Mouse (Mus musculus) liver, embryonic 11.5 days (tissue): ENCODE data around the gene Hexb. TPM values are rescaled to one million over a fixed set of nuclear protein-coding genes. Genes with fewer than 3 reads are reported as not detected.

ENCODE experiments used
- ATAC-seq: fragments of 200-750 bp; cut with Nextera tagmentation; replicated peaks from 2 replicates; pipeline ENCODE4 v1.8.0; 2017; ENCODE audit warnings: moderate number of reproducible peaks, mild to moderate bottlenecking, moderate TSS enrichment, moderate library complexity; ENCODE audit not compliant: low FRiP score
- DNase-seq: peaks from one replicate; pipeline ENCODE4 v3.0.0-alpha.2; 2017; ENCODE audit warnings: low spot score
- H3K27ac ChIP-seq: fragments of 300-500 bp; sonication (generic); 2 replicates; pipeline ENCODE4 v1.5.1; 2014; ENCODE audit warnings: mild to moderate bottlenecking, low read depth, low read length, control low read depth
- H3K27me3 ChIP-seq: fragments of 300-500 bp; sonication (generic); replicated peaks from 2 replicates; pipeline ENCODE4 v1.6.1; 2014; ENCODE audit warnings: low read length, mixed read lengths; ENCODE audit not compliant: control insufficient read depth, insufficient read depth
- H3K36me3 ChIP-seq: fragments of 300-500 bp; sonication (generic); 2 replicates; pipeline ENCODE4 v1.6.1; 2014; ENCODE audit warnings: mild to moderate bottlenecking, low read length, moderate library complexity, mixed read lengths; ENCODE audit not compliant: control insufficient read depth, insufficient read depth
- H3K4me1 ChIP-seq: fragments of 300-500 bp; sonication (generic); replicated peaks from 2 replicates; pipeline ENCODE4 v1.6.1; 2014; ENCODE audit warnings: low read length, mixed read lengths; ENCODE audit not compliant: control insufficient read depth, insufficient read depth
- H3K4me2 ChIP-seq: fragments of 300-500 bp; sonication (generic); 2 replicates; pipeline ENCODE4 v1.6.1; 2014; ENCODE audit warnings: mild to moderate bottlenecking, control low read depth, moderate library complexity
- H3K4me3 ChIP-seq: fragments of 300-500 bp; sonication (generic); 2 replicates; pipeline ENCODE4 v1.5.1; 2014; ENCODE audit warnings: low read depth, low read length, control low read depth
- H3K9ac ChIP-seq: fragments of 300-500 bp; sonication (generic); 2 replicates; pipeline ENCODE4 v1.6.1; 2014; ENCODE audit warnings: low read depth, low read length, control low read depth
- H3K9me3 ChIP-seq: fragments of 300-500 bp; sonication (generic); 2 replicates; pipeline ENCODE4 v1.6.1; 2016; ENCODE audit warnings: low read length, inconsistent platforms, mixed read lengths; ENCODE audit not compliant: control insufficient read depth
- WGBS: fragments of 180-500 bp; shearing (Covaris S2); extraction: QIAGEN DNeasy Blood & Tissue Kit; methylation state at CpG from one replicate; pipeline ENCODE4 v1.1.7; 2014; 5-methylcytosine and 5-hydroxymethylcytosine counted together
- polyA plus RNA-seq: library from polyadenylated mRNA; unstranded; fragments of >200 nt; fragmentation: Nextera tagmentation; extraction: Ambion mirVana; gene quantifications from 2 replicates; pipeline ENCODE4 v1.2.1, GENCODE M21; 2014

The Hexb gene
- polyA plus RNA-seq, 1 experiment from 2014 or later, result 21.8 TPM

DNA sequence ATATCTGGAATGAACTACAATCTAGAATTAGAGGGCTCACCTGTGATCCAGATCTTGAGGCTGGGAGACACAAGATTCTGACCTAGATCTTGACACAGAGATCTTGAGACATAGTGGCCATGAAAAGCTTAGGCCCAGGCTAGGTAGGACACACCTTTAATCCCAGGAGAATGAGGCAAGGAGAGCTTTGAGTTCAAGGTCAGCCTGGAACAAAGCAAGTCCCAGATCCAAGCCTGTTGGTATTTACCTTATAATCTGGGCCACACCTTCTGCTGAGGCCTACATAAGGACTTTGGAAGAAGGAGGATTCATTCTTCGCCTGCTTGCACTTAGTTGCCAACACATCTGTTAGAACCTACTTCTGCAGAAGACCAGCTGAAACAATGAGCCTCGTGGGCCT, 966 bp upstream of the Hexb start:
- ATAC-seq, result no peak
- Histone ChIP-seq H3K4me2 (no peak overlapping the region), H3K9ac (no peak overlapping the region), H3K9me3 (no peaks in the 10 kb centered on the region), H3K4me1 (0 out of 2 replicates have a peak, but pooled peaks cover 3% of the 10 kb centered on the region), H3K27me3 (no peaks in the 10 kb centered on the region), H3K36me3 (no peaks in the 10 kb centered on the region), H3K27ac (no peak overlapping the region), H3K4me3 (no peak overlapping the region)
- DNase-seq, result no peak
- 71% methylated on average over 2 of the region's 2 CpGs for WGBS

DNA sequence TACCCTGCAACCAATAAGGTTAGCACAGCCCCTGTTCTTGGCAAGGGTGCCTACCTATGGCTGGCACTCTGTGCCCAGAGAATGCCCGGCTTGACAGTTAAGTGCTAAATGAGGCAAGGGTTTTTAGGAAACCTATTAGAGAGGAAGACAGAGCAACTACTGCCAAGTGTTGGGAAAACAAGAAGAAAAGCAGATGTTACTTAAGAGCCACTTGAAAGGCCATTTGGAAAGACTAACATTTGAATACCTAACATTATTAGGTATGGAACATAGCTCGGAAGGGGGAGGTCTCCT, 1.3 kb downstream of the Hexb start:
- no peak for ATAC-seq
- 0 out of 2 replicates have a peak, but pooled peaks cover 3% of the 10 kb centered on the region for H3K4me1 ChIP-seq
- no peak overlapping the region for H3K4me2 ChIP-seq
- 96% methylated on average over 2 of the region's 2 CpGs for WGBS
- H3K27ac ChIP-seq, result no peak overlapping the region
- no peak for DNase-seq
- H3K4me3 ChIP-seq, result no peak overlapping the region
- H3K9ac ChIP-seq, result no peak overlapping the region
- no peaks in the 10 kb centered on the region for H3K36me3 ChIP-seq
- H3K9me3 ChIP-seq, result no peaks in the 10 kb centered on the region
- no peaks in the 10 kb centered on the region for H3K27me3 ChIP-seq

DNA sequence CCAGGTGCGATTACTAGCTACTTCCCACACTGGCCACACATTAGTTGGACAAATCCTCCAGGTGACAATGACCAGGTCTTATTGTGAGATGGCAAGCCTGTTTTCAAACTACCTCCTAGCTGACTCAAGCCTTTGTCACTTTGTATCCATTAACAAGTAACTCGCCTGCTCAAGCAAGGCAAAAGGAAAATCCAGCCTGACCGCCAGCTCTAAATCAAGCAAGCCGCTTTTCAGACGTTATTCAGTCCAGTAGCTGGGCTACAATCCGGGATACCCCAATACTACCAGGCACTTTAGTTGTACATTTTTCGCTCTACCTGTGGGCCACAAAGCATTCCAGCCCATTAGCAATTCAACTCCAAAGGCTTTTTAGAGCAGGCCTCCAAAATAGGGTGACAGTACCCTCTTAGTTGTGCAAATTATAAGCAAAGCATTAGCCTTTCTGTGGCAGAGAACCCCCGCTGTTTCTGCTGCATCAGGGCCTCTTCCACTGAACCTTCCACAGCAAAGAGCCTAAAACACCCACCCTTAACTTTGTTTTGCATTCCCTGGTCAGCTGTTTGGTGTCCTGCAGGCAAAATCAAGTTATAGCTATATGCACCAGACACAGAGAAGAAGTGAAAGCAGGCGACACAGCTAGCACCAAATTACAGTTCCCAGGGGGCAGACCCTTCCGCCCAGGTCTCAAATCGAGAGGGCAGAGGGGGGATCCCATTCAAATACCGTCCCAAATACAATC, 1.8 kb downstream of the Hexb start:
- H3K4me3 ChIP-seq, result no peak overlapping the region
- H3K9me3 ChIP-seq, result no peaks in the 10 kb centered on the region
- WGBS, result 75% methylated on average over 12 of the region's 12 CpGs
- H3K4me1 ChIP-seq, result 0 out of 2 replicates have a peak, but pooled peaks cover 3% of the 10 kb centered on the region
- DNase-seq (no peak), ATAC-seq (no peak)
- H3K4me2 ChIP-seq, result no peak overlapping the region
- H3K36me3 ChIP-seq, result no peaks in the 10 kb centered on the region
- H3K27me3 ChIP-seq, result no peaks in the 10 kb centered on the region
- no peak overlapping the region for H3K27ac ChIP-seq
- H3K9ac ChIP-seq, result no peak overlapping the region

DNA sequence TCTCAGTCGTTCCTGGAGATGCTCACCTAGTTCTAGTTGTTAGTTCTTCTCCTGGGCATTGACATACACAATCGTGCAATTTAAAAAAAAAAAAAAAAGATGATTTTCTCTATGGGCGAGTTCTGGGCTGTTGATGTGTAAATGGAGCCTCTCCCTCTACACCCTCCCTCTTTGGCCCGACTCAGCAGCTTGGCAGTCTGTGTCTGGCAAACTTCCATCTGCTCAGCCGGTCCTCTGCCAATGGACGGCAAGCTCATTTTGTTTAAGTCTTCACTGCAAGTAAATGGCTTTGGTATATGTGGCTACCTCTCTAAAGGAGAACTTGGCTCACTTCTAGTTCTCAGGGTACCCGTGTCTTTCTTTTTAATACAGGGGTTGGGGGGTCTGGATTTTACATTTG, 4.7 kb downstream of the Hexb start:
- no peaks in the 10 kb centered on the region for H3K9me3 ChIP-seq
- no peak overlapping the region for H3K27ac ChIP-seq
- no peak overlapping the region for H3K9ac ChIP-seq
- H3K4me2 ChIP-seq, result no peak overlapping the region
- ATAC-seq (no peak), DNase-seq (no peak)
- 72% methylated on average over 7 of the region's 7 CpGs for WGBS
- H3K36me3 ChIP-seq, result no peaks in the 10 kb centered on the region
- H3K27me3 ChIP-seq, result no peaks in the 10 kb centered on the region
- H3K4me1 ChIP-seq, result 0 out of 2 replicates have a peak, but pooled peaks cover 3% of the 10 kb centered on the region
- H3K4me3 ChIP-seq, result no peak overlapping the region

DNA sequence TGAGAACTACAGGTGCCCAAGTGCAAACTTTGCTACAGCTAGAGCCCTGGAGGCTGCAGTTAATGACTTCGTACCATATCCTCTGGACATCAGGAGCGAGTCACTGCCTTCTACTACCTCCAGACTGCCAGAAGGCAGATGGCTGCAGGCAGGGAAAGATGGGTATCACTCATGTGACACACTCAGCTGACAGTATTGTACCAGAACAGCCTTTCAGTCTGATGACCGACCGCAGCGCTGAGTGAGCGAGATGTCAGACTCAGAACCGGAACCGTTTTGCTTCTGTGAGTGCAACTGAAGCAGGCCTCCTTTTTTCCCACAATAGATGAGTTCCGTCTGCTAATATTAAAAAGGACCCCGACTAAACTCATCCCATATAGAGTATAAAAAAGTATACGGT, 5.5 kb downstream of the Hexb start:
- Histone ChIP-seq H3K9me3 (no peaks in the 10 kb centered on the region), H3K27me3 (no peaks in the 10 kb centered on the region), H3K4me2 (no peak overlapping the region), H3K4me3 (no peak overlapping the region), H3K27ac (no peak overlapping the region), H3K36me3 (no peaks in the 10 kb centered on the region), H3K9ac (no peak overlapping the region), H3K4me1 (0 out of 2 replicates have a peak, but pooled peaks cover 3% of the 10 kb centered on the region)
- ATAC-seq, result no peak
- no peak for DNase-seq
- 88% methylated on average over 11 of the region's 11 CpGs for WGBS

DNA sequence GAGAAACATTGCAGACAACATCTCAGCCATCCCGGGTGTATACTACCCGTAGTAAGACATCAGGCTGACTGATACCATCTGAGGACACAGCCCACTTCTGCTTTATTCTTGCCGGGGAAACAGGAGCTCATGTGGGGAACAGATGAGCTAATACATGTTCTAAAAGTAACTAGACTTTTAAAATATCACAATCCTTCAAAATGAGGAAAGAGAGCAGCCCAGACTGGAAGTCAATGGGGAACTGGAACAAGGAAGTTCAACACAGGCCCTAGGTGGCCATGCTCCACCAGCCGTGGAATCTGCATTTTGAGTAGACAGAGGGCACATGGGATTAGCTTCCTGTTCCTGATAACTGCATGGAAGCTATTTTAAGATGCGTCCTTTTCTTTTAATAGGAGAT, 10.5 kb downstream of the Hexb start:
- 46% methylated on average over 5 of the region's 5 CpGs for WGBS
- Histone ChIP-seq H3K4me1 (no peaks in the 10 kb centered on the region), H3K27ac (no peak overlapping the region), H3K4me3 (no peak overlapping the region), H3K36me3 (no peaks in the 10 kb centered on the region), H3K9me3 (no peaks in the 10 kb centered on the region), H3K27me3 (no peaks in the 10 kb centered on the region), H3K9ac (no peak overlapping the region), H3K4me2 (no peak overlapping the region)
- ATAC-seq (no peak), DNase-seq (no peak)

DNA sequence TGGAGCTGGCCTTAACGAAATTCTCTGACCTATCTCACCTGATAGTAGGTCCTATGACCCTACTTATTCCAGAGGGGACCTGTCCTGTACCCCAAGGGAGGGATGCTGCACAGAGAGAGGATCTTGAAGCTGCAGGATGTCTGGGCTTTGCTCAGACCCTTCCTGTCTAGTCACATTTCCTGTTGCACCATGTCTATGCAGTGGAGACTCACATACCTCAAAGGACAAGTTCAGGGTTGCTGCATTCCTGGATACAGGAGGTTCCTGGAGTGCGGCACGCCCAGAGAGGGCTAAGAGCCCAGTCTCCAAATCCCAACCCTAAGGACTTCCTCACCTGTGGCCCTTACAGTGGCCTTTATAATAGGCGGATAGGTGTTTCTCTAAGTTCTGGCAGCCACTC, 11.8 kb downstream of the Hexb start:
- no peak overlapping the region for H3K9ac ChIP-seq
- H3K27ac ChIP-seq, result no peak overlapping the region
- WGBS, result 78% methylated on average over 4 of the region's 4 CpGs
- no peaks in the 10 kb centered on the region for H3K9me3 ChIP-seq
- no peaks in the 10 kb centered on the region for H3K27me3 ChIP-seq
- H3K4me1 ChIP-seq, result no peaks in the 10 kb centered on the region
- H3K4me2 ChIP-seq, result no peak overlapping the region
- H3K36me3 ChIP-seq, result no peaks in the 10 kb centered on the region
- no peak for ATAC-seq
- no peak for DNase-seq
- no peak overlapping the region for H3K4me3 ChIP-seq

DNA sequence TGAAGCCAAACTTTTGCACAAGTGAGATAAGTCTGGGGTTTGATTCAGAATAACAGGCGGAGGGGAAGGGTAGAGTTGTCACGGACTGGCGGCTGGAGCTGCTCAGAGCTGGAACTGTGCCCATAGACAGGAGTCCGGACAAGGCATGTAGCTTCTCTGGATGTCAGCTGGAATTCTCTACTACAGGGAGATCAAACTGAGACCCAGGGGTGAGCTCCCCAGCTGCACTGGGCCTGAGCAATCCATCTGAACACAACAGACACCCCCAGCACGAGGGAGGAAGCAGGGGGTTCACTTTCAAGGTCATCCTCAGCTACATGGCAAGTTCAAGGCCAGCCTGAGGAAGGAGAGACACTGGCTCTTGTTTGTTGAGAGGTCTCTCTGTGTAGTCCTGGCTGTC, 13.5 kb downstream of the Hexb start:
- no peak overlapping the region for H3K27ac ChIP-seq

DNA sequence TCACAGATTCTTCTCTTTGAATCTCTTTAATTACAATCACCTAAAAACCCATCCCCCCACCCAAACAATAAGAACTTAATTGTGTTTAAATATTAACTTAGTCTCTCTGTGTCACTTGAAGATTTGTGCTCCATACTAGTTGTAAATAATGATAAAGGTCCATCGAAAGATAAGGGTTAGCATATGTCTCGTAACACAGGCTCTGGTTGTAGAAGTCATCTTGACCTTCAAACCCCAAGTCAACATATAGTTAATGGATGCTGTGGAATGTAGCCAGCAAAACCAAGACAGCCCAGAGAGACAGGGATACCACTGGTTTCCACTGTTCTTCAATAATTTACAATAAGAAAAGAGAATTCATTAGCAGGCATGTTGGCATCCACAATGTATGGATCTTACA, 14.0 kb downstream of the Hexb start:
- DNase-seq, result no peak
- WGBS, result 76% methylated on average over 2 of the region's 2 CpGs
- no peak for ATAC-seq
- Histone ChIP-seq H3K9ac (no peak overlapping the region), H3K27me3 (no peaks in the 10 kb centered on the region), H3K36me3 (peaks cover 6% of the 10 kb centered on the region; the same call in 1 of the 2 replicates), H3K27ac (no peak overlapping the region), H3K4me3 (no peak overlapping the region), H3K9me3 (no peaks in the 10 kb centered on the region), H3K4me1 (no peaks in the 10 kb centered on the region), H3K4me2 (no peak overlapping the region)

More for the DNA sequence above, 13.5 kb downstream of the Hexb start:
- DNase-seq (no peak), ATAC-seq (no peak)
- H3K4me1 ChIP-seq, result no peaks in the 10 kb centered on the region
- H3K4me3 ChIP-seq, result no peak overlapping the region
- H3K9me3 ChIP-seq, result no peaks in the 10 kb centered on the region
- H3K36me3 ChIP-seq, result peaks cover 5% of the 10 kb centered on the region; the same call in 1 of the 2 replicates
- no peak overlapping the region for H3K4me2 ChIP-seq
- no peak overlapping the region for H3K9ac ChIP-seq
- WGBS, result 79% methylated on average over 5 of the region's 5 CpGs
- H3K27me3 ChIP-seq, result no peaks in the 10 kb centered on the region
